Mouse (Mus musculus) bone marrow, adult 2 months (tissue): ENCODE measurements around the gene Lrrc17.

Experiments
- CTCF ChIP-seq: fragments of 200-500 bp; IDR thresholded peaks from 2 replicates; pipeline ENCODE4 v1.5.1; 2011; ENCODE audit warnings: low read length, control low read depth; ENCODE audit not compliant: control insufficient read depth, insufficient read depth
- POLR2A ChIP-seq: fragments of 200-500 bp; IDR thresholded peaks from 2 replicates; pipeline ENCODE4 v1.6.1; 2011; ENCODE audit warnings: low read depth, mild to moderate bottlenecking, control low read depth, low read length, borderline replicate concordance; ENCODE audit not compliant: control insufficient read depth

- TF ChIP-seq CTCF, result no peak
- no peak for TF ChIP-seq POLR2A
Observed at GRCm38 (mm10) chr5:21572764-21573416, 29.5 kb downstream of the Lrrc17 start.
